Mouse (Mus musculus) macrophage (primary cell): Measurements from ENCODE around the gene Susd6. TPM values are rescaled to one million over a fixed set of nuclear protein-coding genes. Genes with fewer than 3 reads are reported as not detected.

Experiments
- H3K27ac ChIP-seq: fragments of 350-480 bp; formaldehyde crosslinking; 2 replicates; pipeline ENCODE4 v1.9.0; 2021
- H3K36me3 ChIP-seq: fragments of 350-480 bp; formaldehyde crosslinking; 2 replicates; pipeline ENCODE4 v1.9.0; 2021; ENCODE audit errors: inconsistent target
- H3K4me3 ChIP-seq: fragments of 350-480 bp; formaldehyde crosslinking; 2 replicates; pipeline ENCODE4 v1.9.0; 2021; ENCODE audit errors: inconsistent target
- H3K79me2 ChIP-seq: fragments of 350-480 bp; formaldehyde crosslinking; 2 replicates; pipeline ENCODE4 v1.9.0; 2021; ENCODE audit errors: inconsistent target
- WGBS: methylation state at CpG from one replicate; pipeline ENCODE4 v1.1.7; 2026; ENCODE audit warnings: inconsistent platforms; ENCODE audit not compliant: missing documents; 5-methylcytosine and 5-hydroxymethylcytosine counted together
- polyA plus RNA-seq: library from polyadenylated mRNA; stranded (reverse); fragments of 250-400 nt; gene quantifications from 3 replicates; pipeline ENCODE4 v1.2.4, GENCODE M21; 2018; ENCODE audit warnings: inconsistent platforms

The Susd6 gene
- polyA plus RNA-seq, 1 experiment from 2014 or later = 67.3 TPM

- H3K79me2 ChIP-seq = no peaks in the 10 kb centered on the region
- 37% methylated on average over 7 of the region's 7 CpGs for WGBS
- no peak overlapping the region for H3K27ac ChIP-seq
- H3K36me3 ChIP-seq = no peaks in the 10 kb centered on the region
- no peak overlapping the region for H3K4me3 ChIP-seq
Measured at GRCm38 (mm10) chr12:80922869-80923268, 132.6 kb downstream of the Susd6 start.

GRCm38 (mm10) chr12:80923602-80924001, 133.3 kb downstream of the Susd6 start:
- no peak overlapping the region for H3K27ac ChIP-seq
- H3K36me3 ChIP-seq = no peaks in the 10 kb centered on the region
- no peaks in the 10 kb centered on the region for H3K79me2 ChIP-seq
- H3K4me3 ChIP-seq = no peak overlapping the region
- WGBS = 96% methylated on average over 5 of the region's 5 CpGs

GRCm38 (mm10) chr12:80924205-80924604, 133.9 kb downstream of the Susd6 start:
- Histone ChIP-seq H3K79me2 (no peaks in the 10 kb centered on the region), H3K4me3 (no peak overlapping the region), H3K27ac (no peak overlapping the region), H3K36me3 (no peaks in the 10 kb centered on the region)
- 78% methylated on average over 3 of the region's 3 CpGs for WGBS

GRCm38 (mm10) chr12:80925919-80926318, 135.6 kb downstream of the Susd6 start:
- Histone ChIP-seq H3K36me3 (no peaks in the 10 kb centered on the region), H3K4me3 (no peak overlapping the region), H3K27ac (no peak overlapping the region), H3K79me2 (no peaks in the 10 kb centered on the region)
- WGBS = 91% methylated on average over 7 of the region's 7 CpGs

- Histone ChIP-seq H3K79me2 (no peaks in the 10 kb centered on the region), H3K4me3 (no peak overlapping the region), H3K36me3 (no peaks in the 10 kb centered on the region), H3K27ac (no peak overlapping the region)
- WGBS = 93% methylated on average over 4 of the region's 4 CpGs
Measured at GRCm38 (mm10) chr12:80926550-80926949, 136.2 kb downstream of the Susd6 start.

GRCm38 (mm10) chr12:80927518-80927917, 137.2 kb downstream of the Susd6 start:
- no peaks in the 10 kb centered on the region for H3K79me2 ChIP-seq
- no peaks in the 10 kb centered on the region for H3K36me3 ChIP-seq
- H3K4me3 ChIP-seq = no peak overlapping the region
- H3K27ac ChIP-seq = no peak overlapping the region
- WGBS = 100% methylated on average over 1 of the region's 1 CpGs

- Histone ChIP-seq H3K4me3 (no peak overlapping the region), H3K27ac (no peak overlapping the region), H3K36me3 (no peaks in the 10 kb centered on the region), H3K79me2 (no peaks in the 10 kb centered on the region)
- 96% methylated on average over 3 of the region's 3 CpGs for WGBS
Measured at GRCm38 (mm10) chr12:80928881-80929280, 138.6 kb downstream of the Susd6 start.

- no peak overlapping the region for H3K27ac ChIP-seq
Measured at GRCm38 (mm10) chr12:80930141-80930540, 139.8 kb downstream of the Susd6 start.

More at GRCm38 (mm10) chr12:80930141-80930540, 139.8 kb downstream of the Susd6 start:
- Histone ChIP-seq H3K36me3 (no peaks in the 10 kb centered on the region), H3K4me3 (no peak overlapping the region), H3K79me2 (no peaks in the 10 kb centered on the region)
- 95% methylated on average over 7 of the region's 7 CpGs for whole genome bisulfite sequencing

Other genes starting within 250 kb of the Susd6 start
- 22.6 to 28.6 TPM (median 28.6 TPM) in 3 replicates for gene Slc39a9, start 146.6 kb upstream of the Susd6 start, polyA plus RNA-seq
- 38.3 to 89.7 TPM (median 63.7 TPM) in 3 replicates for gene Erh, start 146.2 kb upstream of the Susd6 start, polyA plus RNA-seq
- not detected in 3 replicates for gene Plekhd1, start 97.9 kb upstream of the Susd6 start, polyA plus RNA-seq
- gene Ccdc177, start 29.8 kb upstream of the Susd6 start, polyA plus RNA-seq = not detected in 3 replicates
- gene Srsf5, start 155.0 kb downstream of the Susd6 start, polyA plus RNA-seq = 244 to 534 TPM (median 325 TPM) in 3 replicates
- not detected in 3 replicates for gene Slc10a1, start 178.2 kb downstream of the Susd6 start, polyA plus RNA-seq
- gene Smoc1, start 236.3 kb downstream of the Susd6 start, polyA plus RNA-seq = 0.09 to 0.14 TPM (median 0.09 TPM) in 3 replicates